Mouse (Mus musculus): ENCODE measurements around the gene Ddhd1.

The Ddhd1 gene

DNA sequence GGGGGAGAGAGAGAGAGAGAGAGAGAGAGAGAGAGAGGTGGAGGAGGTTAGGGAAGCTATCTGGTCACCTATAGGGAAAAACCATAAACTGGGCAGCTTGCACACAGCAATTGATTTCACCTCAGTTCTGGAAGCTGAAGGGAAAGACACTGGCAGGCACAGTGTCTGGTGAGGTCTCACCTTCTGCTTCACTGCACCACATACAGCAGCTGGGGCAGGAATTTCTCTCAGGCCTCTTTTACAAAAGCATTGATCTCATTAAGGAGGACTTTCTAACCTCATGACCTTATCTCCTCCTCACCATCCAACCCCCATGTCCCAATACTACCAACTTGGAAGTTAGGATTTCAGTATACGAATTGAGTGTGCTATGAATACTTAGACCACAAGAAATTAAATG lies 13.2 kb downstream of the Ddhd1 start:
- no peak for DNase-seq (ENCODE audit: low spot score)

- no peak for DNase-seq (ENCODE audit: low spot score)
These were observed 13.7 kb downstream of the Ddhd1 start for GRCm38 (mm10) chr14:45644202-45644601.

GRCm38 (mm10) chr14:45643461-45643860 lies 14.5 kb downstream of the Ddhd1 start:
- no peak for DNase-seq (ENCODE audit: low spot score)

DNA sequence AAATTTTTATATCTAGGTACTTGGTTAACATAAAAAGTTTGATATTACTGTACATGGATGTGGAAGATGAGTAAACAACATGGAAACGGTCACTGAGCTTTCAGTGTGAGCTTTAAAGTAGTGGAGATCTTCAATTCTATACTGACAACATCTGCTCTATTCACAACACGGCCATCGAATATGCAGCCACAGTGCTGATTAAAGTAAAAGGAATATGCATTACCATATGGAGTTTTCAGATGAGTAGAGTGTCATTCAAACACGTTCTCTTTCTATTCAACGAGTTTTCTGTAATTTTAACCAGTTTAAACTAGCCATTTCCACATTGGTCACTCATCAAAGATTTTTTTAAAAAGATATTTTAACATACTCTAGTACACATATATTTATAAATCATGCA lies 15.1 kb downstream of the Ddhd1 start:
- DNase-seq (ENCODE audit: low spot score) = no peak

DNA sequence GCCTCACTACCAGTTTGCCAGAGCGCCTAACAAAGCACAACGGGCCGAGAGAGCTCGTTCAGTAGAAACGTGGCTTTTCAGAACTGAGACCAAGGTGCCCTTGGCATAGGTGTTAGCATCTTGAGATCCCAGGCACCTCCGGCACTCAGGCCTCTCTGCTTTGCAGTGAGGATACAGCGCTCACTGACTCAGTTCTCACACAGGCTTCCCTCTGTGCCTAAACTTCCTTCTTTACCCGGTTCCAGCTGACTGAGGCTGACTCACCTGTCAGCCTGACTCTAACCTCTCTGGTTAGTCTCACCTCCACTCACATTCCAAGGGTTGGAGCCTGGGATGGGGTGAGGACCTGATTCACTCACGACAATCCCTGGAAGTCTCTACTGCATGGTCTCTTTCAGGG lies 15.7 kb downstream of the Ddhd1 start:
- DNase-seq (ENCODE audit: low spot score) = no peak

DNA sequence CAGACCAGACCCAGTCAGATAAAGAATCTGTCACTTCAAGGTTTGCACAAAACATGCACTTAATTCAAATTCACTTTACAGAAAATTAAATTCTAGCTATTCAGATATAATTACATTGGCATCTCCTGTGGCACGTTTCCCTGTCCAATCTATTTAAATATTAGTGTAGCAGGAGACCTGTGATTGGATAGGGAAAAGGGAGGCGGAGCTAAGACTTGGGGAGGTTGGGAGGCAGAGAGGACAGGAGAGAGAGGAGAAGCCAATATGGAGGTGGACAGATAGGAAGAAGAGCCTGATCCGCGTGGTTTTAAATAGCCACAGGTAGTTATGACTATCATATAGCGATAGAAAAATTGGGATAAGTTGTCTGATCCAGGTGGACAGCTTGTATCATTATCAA lies 19.2 kb downstream of the Ddhd1 start:
- DNase-seq (ENCODE audit: low spot score) = no peak

DNA sequence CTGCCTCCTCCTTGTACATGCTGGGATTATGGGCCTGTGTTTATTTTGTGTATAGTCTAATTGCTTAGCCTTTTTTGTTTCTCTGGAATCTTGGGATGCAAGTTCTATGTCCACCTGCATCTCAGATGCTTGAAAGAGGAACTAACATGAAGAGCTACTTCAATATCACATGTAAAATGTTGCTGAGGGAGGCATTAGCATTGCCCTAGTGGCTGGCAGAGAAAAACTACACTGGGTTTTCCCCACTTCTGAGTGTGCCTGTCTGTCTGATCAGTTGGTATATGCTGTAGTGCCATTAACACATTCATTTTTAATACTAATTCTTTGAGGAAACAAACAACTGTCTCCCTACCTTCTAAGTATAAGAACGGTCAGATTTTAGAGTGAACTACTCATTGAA lies 22.4 kb downstream of the Ddhd1 start:
- DNase-seq (ENCODE audit: low spot score) = no peak

- DNase-seq (ENCODE audit: low spot score) = no peak
These were observed 25.0 kb downstream of the Ddhd1 start for GRCm38 (mm10) chr14:45632756-45633537.

GRCm38 (mm10) chr14:45630544-45630943 lies 27.4 kb downstream of the Ddhd1 start:
- no peak for DNase-seq (ENCODE audit: low spot score)

DNA sequence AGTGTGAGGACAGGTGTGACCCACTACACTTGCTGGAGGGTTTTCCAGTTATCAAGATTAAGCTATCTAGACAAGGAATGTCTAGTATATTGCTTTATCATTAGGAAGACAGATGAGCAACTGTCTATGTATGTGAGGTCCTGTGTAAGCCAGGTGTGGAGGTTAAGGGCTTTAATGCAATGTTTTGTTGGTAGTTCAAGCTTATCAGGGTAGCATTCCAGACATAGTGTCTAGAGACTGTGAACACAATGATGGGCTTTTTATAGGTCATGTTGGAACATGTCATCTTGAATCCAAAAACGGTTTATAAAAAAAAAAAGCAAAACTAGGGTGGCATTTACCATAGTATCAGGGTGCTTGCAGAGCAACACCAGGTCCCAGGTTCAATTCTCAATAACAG lies 28.0 kb downstream of the Ddhd1 start:
- no peak for DNase-seq (ENCODE audit: low spot score)

- DNase-seq (ENCODE audit: low spot score) = no peak
These were observed 39.6 kb downstream of the Ddhd1 start for GRCm38 (mm10) chr14:45618351-45618750.

GRCm38 (mm10) chr14:45616526-45616925 lies 41.4 kb downstream of the Ddhd1 start:
- DNase-seq (ENCODE audit: low spot score) = no peak

DNA sequence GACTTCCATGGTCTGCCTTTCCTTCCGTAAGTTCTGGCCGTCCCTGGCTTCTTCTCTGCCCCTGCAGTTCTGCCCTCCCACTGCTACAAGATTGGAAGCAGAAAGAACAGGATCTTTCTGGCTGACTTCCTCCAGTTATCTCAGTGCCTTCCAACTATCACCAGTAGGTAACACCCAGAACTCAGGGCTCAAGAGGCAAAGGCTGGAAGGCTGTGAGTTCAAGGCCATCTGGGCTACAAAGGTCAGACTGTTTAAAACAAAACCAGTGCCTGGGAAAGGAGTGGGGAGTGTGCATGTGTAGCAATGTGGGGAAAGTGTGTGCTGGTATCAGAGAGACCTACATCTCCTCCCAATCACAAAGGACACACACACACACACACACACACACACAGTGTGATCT lies 42.2 kb downstream of the Ddhd1 start:
- no peak for DNase-seq (ENCODE audit: low spot score)

DNA sequence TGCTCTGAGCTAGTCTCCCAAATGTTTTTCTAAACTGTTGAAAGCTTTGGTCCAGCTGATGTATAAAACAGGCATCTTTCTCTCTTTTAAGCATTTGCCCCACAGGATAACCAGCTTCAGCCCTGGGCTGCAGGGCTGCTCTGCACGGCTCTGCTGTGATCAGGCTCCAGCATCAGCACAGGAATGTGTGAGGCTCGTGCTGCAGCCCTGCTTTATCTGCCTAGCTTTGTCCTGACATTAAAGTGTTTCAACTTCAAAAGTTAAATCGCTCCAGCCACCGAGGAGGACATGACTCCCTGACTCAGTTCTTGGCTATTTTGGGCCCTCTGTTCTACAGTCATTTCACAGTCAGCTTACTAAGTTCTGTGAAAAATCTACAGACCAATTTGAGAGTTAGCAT lies 43.1 kb downstream of the Ddhd1 start:
- no peak for DNase-seq (ENCODE audit: low spot score)

DNA sequence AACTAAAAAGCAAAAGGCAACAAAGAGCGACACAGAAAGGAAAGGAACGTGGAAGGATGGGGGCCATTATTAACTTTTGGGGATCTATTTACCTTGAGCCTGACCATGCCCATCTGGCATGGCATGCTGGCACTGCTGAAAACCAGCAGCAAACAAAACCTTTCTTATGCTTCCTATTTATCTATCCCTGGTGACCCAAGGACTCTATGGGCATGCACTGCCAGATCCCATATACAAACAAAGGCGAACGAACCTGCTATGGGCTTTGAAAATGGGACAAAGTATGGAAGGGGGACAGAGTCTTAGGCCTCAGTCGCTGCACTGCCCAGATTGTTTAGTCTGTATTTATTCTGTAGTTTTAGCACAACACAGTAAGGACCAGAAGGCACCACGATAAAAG lies 43.5 kb downstream of the Ddhd1 start:
- DNase-seq (ENCODE audit: low spot score) = no peak

GRCm38 (mm10) chr14:45611654-45612053 lies 46.3 kb downstream of the Ddhd1 start:
- DNase-seq (ENCODE audit: low spot score) = no peak

GRCm38 (mm10) chr14:45602002-45602401 lies 55.9 kb downstream of the Ddhd1 start:
- DNase-seq (ENCODE audit: low spot score) = peak; percentile 58

GRCm38 (mm10) chr14:45600587-45600986 lies 57.4 kb downstream of the Ddhd1 start:
- no peak for DNase-seq (ENCODE audit: low spot score)

DNA sequence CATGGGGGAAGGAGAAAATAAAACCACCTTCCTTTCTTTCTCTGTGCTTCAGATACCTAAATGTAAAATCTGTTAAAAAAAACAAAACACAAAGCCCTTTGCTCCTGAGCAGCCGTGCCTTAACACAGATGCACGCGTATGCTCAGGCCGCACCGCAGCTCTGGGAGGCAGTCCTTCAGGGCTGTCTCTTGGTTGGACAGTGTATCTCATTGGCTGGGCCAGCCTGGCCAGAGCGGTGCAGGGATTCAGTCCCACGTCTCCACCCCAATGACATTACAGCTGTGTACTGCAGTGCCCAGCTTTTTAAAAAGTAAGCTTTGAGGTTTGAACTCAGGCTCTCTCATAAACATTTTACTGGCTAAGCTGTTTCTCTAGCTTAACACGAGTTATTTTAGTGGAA lies 60.1 kb downstream of the Ddhd1 start:
- DNase-seq (ENCODE audit: low spot score) = no peak

- DNase-seq (ENCODE audit: low spot score) = no peak
These were observed 64.7 kb downstream of the Ddhd1 start for GRCm38 (mm10) chr14:45593261-45593660.

GRCm38 (mm10) chr14:45588403-45588802 lies 69.5 kb downstream of the Ddhd1 start:
- DNase-seq (ENCODE audit: low spot score) = no peak

DNA sequence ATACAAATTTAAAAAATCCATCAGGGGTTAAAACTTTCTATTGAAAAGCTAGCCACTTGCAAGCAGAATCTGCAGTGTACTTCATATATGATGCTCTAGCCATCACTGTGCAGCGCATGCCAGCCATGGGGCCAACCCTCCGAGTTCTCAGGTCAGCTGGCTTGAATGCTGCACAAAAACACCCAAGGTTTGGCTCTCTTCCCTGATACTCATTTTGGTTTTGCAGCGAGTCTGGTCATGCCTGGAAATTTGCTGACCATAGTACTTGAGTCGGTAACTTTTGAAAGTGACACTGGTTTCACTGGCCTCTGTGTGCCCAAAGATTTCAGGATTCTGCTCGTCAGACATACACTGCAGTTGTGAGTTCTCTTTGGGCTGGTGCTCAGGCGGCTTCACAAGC lies 70.4 kb downstream of the Ddhd1 start:
- no peak for DNase-seq (ENCODE audit: low spot score)

- DNase-seq (ENCODE audit: low spot score) = no peak
These were observed 74.4 kb downstream of the Ddhd1 start for GRCm38 (mm10) chr14:45583494-45584027.
